Mouse (Mus musculus): ENCODE measurements at regions not wholly inside any gene's neighbourhood (a gene's known extent, or its start where the extent isn't known, plus 50 kb on each side); places are given as distances from the start of the nearest gene placed in this dataset.

DNA sequence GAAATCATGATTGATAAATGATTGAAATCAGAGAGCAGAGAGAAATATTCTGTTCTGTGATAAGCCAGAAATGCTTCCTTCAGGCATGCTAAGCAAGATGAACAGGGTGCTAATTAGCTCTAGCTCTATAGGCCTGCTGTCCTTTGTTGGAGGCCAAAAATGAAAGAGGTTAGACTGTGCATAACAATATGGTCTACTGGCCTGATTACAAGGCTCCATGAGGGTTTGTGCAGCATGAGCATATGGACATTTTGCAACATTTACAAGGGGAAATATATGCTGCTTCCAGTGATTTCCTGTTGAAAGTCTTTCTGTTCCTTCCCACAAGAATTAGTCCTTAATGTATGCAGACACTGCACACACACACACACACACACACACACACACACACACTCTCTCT lies 114.3 kb downstream of the Ldoc1 start:
- peak; percentile 40 for DNase-seq

DNA sequence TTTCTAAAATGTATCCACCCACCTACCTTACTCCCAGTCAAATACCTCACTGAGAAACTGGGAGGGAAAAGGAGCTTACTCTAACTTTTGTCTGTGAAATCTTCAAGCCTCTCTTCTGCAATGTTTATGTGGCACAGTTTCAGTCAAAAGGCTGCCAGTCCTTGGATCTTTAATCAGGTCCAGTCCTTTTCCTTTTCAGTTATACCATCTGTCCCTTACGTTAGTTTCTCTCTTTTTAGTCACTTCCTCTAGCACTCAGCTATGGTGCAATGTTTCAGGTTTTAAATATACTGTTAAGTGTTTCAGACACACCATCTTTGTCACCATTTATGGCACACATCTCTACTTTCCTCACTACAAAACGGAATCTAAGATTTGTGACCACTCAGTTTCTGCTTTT lies 115.0 kb downstream of the Ldoc1 start:
- peak; percentile 15 for DNase-seq
